Mouse (Mus musculus): ENCODE results near the gene Eif3d.

GRCm38 (mm10) chr15:77920511-77921462 is 49.8 kb downstream of the Eif3d start:
- TF ChIP-seq CTCF (IDR thresholded peaks at IDR 0.05; ENCODE audit: borderline replicate concordance, insufficient read depth, low read depth, low read length) (no peak), POLR2A (IDR thresholded peaks at IDR 0.05; ENCODE audit: borderline replicate concordance, insufficient read depth, low read length) (no peak)
